Mouse (Mus musculus) bone marrow macrophage, adult 2 months (primary cell): ENCODE data around the gene Rapgef1. TPM values are rescaled to one million over a fixed set of nuclear protein-coding genes. Genes with fewer than 3 reads are reported as not detected.

Source experiments
- H3K27ac ChIP-seq: 2 replicates; pipeline ENCODE4 v1.5.1; 2012; ENCODE audit warnings: low read depth, low read length; ENCODE audit not compliant: insufficient read depth
- H3K4me1 ChIP-seq: 2 replicates; pipeline ENCODE4 v1.6.1; 2012; ENCODE audit warnings: low read length; ENCODE audit not compliant: control insufficient read depth, insufficient read depth
- H3K4me3 ChIP-seq: 2 replicates; pipeline ENCODE4 v1.5.1; 2012; ENCODE audit warnings: mild to moderate bottlenecking, low read length, moderate library complexity; ENCODE audit not compliant: insufficient read depth
- CTCF ChIP-seq: IDR thresholded peaks from 2 replicates; pipeline ENCODE4 v1.5.1; 2012; ENCODE audit warnings: low read depth, mild to moderate bottlenecking, low read length, moderate library complexity
- POLR2A ChIP-seq: IDR thresholded peaks from 2 replicates; pipeline ENCODE4 v1.6.1; 2012; ENCODE audit warnings: mild to moderate bottlenecking, low read depth, low read length, borderline replicate concordance
- polyA plus RNA-seq: library from polyadenylated mRNA; stranded (reverse); fragments of >200 nt; gene quantifications from 2 replicates; pipeline ENCODE4 v1.2.4, GENCODE M21; 2012; ENCODE audit not compliant: missing spikeins, insufficient read depth, insufficient read length

Rapgef1 gene
- polyA plus RNA-seq, 1 experiment: 23.6 TPM

GRCm38 (mm10) chr2:29711038-29711437 lies 91.5 kb downstream of the Rapgef1 start:
- TF ChIP-seq CTCF (no peak), POLR2A (no peak)
- Histone ChIP-seq H3K27ac (no peak overlapping the region), H3K4me1 (no peaks in the 10 kb centered on the region)

GRCm38 (mm10) chr2:29711877-29712276 lies 92.4 kb downstream of the Rapgef1 start:
- Histone ChIP-seq H3K4me3 (no peak overlapping the region), H3K27ac (no peak overlapping the region), H3K4me1 (no peaks in the 10 kb centered on the region)
- no peak for TF ChIP-seq CTCF
- no peak for TF ChIP-seq POLR2A

More at GRCm38 (mm10) chr2:29711038-29711437, 91.5 kb downstream of the Rapgef1 start:
- no peak overlapping the region for H3K4me3 ChIP-seq

GRCm38 (mm10) chr2:29713501-29713900 lies 94.0 kb downstream of the Rapgef1 start:
- H3K4me1 ChIP-seq: no peaks in the 10 kb centered on the region
- H3K27ac ChIP-seq: no peak overlapping the region
- TF ChIP-seq POLR2A: no peak
- H3K4me3 ChIP-seq: no peak overlapping the region

GRCm38 (mm10) chr2:29714127-29714526 lies 94.6 kb downstream of the Rapgef1 start:
- no peak for TF ChIP-seq CTCF
- no peak for TF ChIP-seq POLR2A
- H3K27ac ChIP-seq: no peak overlapping the region
- no peak overlapping the region for H3K4me3 ChIP-seq
- H3K4me1 ChIP-seq: no peaks in the 10 kb centered on the region

GRCm38 (mm10) chr2:29716143-29716542 lies 96.6 kb downstream of the Rapgef1 start:
- TF ChIP-seq POLR2A (no peak), CTCF (no peak)
- Histone ChIP-seq H3K27ac (no peak overlapping the region), H3K4me1 (no peaks in the 10 kb centered on the region), H3K4me3 (no peak overlapping the region)

- Histone ChIP-seq H3K4me1 (no peaks in the 10 kb centered on the region), H3K27ac (no peak overlapping the region), H3K4me3 (no peak overlapping the region)
- no peak for TF ChIP-seq POLR2A
- no peak for TF ChIP-seq CTCF
These were observed 97.2 kb downstream of the Rapgef1 start for GRCm38 (mm10) chr2:29716691-29717090.

- H3K27ac ChIP-seq: no peak overlapping the region
- TF ChIP-seq POLR2A: no peak
- TF ChIP-seq CTCF: no peak
- no peak overlapping the region for H3K4me3 ChIP-seq
- no peaks in the 10 kb centered on the region for H3K4me1 ChIP-seq
These were observed 99.1 kb downstream of the Rapgef1 start for GRCm38 (mm10) chr2:29718581-29718980.

GRCm38 (mm10) chr2:29723132-29723531 lies 103.6 kb downstream of the Rapgef1 start:
- Histone ChIP-seq H3K27ac (no peak overlapping the region), H3K4me3 (no peak overlapping the region), H3K4me1 (no peaks in the 10 kb centered on the region)
- TF ChIP-seq POLR2A: no peak
- no peak for TF ChIP-seq CTCF

GRCm38 (mm10) chr2:29724664-29725365 lies 105.3 kb downstream of the Rapgef1 start:
- H3K27ac ChIP-seq: no peak overlapping the region
- TF ChIP-seq POLR2A: no peak
- TF ChIP-seq CTCF: no peak
- H3K4me1 ChIP-seq: no peaks in the 10 kb centered on the region
- H3K4me3 ChIP-seq: no peak overlapping the region

GRCm38 (mm10) chr2:29729500-29729899 lies 110.0 kb downstream of the Rapgef1 start:
- H3K4me1 ChIP-seq: peaks cover 7% of the 10 kb centered on the region; the same call in 1 of the 2 replicates
- H3K27ac ChIP-seq: no peak overlapping the region
- no peak overlapping the region for H3K4me3 ChIP-seq
- TF ChIP-seq CTCF: no peak
- no peak for TF ChIP-seq POLR2A
